Mouse (Mus musculus): Measurements from ENCODE around the gene Rab3gap2. TPM values are rescaled to one million over a fixed set of nuclear protein-coding genes. Genes with fewer than 3 reads are reported as not detected.

Rab3gap2 gene
- polyA plus RNA-seq, 1 experiment from 2014 or later, result 12.0 TPM

DNA sequence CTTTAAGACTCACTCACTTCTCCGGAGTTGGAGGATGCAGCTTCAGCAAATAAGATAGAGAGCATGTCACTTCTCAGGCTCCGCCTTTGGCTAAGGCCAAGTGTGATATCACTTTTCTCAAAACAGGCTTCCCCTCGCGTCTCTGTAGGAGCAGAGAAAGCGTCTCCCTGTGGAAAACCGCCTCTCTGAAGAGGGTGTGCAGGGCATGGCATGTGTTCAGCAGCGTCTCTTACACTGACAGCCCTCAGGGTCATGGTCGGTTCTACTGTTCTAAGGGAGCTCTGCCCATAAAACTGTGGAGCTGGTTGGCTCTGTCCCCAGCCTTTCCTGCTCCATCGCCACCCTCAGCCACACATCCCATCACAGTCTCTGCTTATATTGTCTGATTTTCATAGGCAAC, 75.4 kb downstream of the Rab3gap2 start:
- H3K9me3 ChIP-seq (ENCODE audit: control insufficient read depth, low read length), result no peaks in the 10 kb centered on the region
- no peaks in the 10 kb centered on the region for H3K27me3 ChIP-seq (ENCODE audit: control insufficient read depth, insufficient read depth, low read length)
- H3K4me2 ChIP-seq (replicated peaks; ENCODE audit: low read depth), result no peak overlapping the region
- ATAC-seq (ENCODE audit: low FRiP score, low TSS enrichment), result no peak
- no peak overlapping the region for H3K27ac ChIP-seq (replicated peaks)
- TF ChIP-seq EP300 (optimal IDR thresholded peaks at IDR 0.05) (no peak), CTCF (IDR thresholded peaks at IDR 0.05; ENCODE audit: low read depth) (no peak)
- no peaks in the 10 kb centered on the region for H3K4me1 ChIP-seq (replicated peaks; ENCODE audit: control insufficient read depth, insufficient read depth)
- no peak overlapping the region for H3K4me3 ChIP-seq (ENCODE audit: low read depth, low read length)
- H3K36me3 ChIP-seq (ENCODE audit: control insufficient read depth, insufficient read depth, low read length), result peaks cover 24% of the 10 kb centered on the region
- 73% methylated on average over 9 of the region's 9 CpGs for WGBS
- H3K9ac ChIP-seq (ENCODE audit: low read length), result no peak overlapping the region
- no peak for DNase-seq (ENCODE audit: low spot score)

DNA sequence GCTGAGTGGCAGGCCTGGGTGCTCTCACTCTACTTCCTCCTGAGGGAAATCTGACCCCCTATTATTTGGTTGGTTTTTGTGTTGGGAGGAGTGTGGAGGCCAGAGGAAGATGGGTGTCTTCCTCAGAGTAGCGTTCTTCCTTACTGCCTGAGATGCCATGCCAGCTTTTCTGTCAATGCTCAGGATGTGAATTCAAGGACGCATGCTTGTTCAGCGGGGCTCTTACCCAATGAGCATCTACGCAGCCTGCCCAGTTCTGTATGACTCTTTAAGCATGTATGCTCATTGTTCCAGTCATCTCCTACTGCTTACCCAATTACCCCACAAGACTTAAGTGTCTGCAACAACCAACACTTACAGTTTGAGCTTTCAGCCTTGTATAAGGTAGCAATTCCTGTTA, 76.7 kb downstream of the Rab3gap2 start:
- no peaks in the 10 kb centered on the region for H3K9me3 ChIP-seq (ENCODE audit: control insufficient read depth, low read length)
- 84% methylated on average over 4 of the region's 4 CpGs for WGBS
- H3K4me1 ChIP-seq (replicated peaks; ENCODE audit: control insufficient read depth, insufficient read depth), result no peaks in the 10 kb centered on the region
- no peak overlapping the region for H3K9ac ChIP-seq (ENCODE audit: low read length)
- H3K4me3 ChIP-seq (ENCODE audit: low read depth, low read length), result no peak overlapping the region
- TF ChIP-seq EP300 (optimal IDR thresholded peaks at IDR 0.05) (no peak), CTCF (IDR thresholded peaks at IDR 0.05; ENCODE audit: low read depth) (no peak)
- peaks cover 24% of the 10 kb centered on the region for H3K36me3 ChIP-seq (ENCODE audit: control insufficient read depth, insufficient read depth, low read length)
- H3K4me2 ChIP-seq (replicated peaks; ENCODE audit: low read depth), result no peak overlapping the region
- no peak overlapping the region for H3K27ac ChIP-seq (replicated peaks)
- DNase-seq (ENCODE audit: low spot score), result no peak
- no peak for ATAC-seq (ENCODE audit: low FRiP score, low TSS enrichment)
- no peaks in the 10 kb centered on the region for H3K27me3 ChIP-seq (ENCODE audit: control insufficient read depth, insufficient read depth, low read length)

DNA sequence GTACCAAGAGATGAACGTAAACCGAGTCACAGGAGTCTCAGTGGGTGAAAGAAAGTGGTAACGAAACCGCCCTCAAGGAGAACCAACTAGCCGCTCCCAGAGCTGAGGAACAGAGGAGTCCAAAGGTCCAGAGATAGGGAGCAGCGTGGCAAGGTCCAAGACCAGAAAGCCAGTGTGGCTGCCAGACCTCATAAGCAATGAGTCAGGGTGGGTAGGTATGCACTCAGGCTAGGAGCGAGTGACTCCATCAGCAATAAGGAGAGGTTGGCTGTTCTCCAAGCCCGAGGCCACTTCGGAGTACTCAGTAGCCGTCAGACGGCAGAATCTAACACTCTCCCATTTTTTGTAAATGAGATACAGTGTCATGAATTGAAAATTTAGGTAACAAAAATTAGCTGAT, 78.9 kb downstream of the Rab3gap2 start:
- peaks cover 25% of the 10 kb centered on the region for H3K36me3 ChIP-seq (ENCODE audit: control insufficient read depth, insufficient read depth, low read length)
- 78% methylated on average over 11 of the region's 11 CpGs for WGBS
- H3K9me3 ChIP-seq (ENCODE audit: control insufficient read depth, low read length), result no peaks in the 10 kb centered on the region
- no peak overlapping the region for H3K9ac ChIP-seq (ENCODE audit: low read length)
- H3K4me1 ChIP-seq (replicated peaks; ENCODE audit: control insufficient read depth, insufficient read depth), result no peaks in the 10 kb centered on the region
- no peak for TF ChIP-seq EP300 (optimal IDR thresholded peaks at IDR 0.05)
- TF ChIP-seq CTCF (IDR thresholded peaks at IDR 0.05; ENCODE audit: low read depth), result no peak
- H3K4me3 ChIP-seq (ENCODE audit: low read depth, low read length), result no peak overlapping the region
- peak; percentile 83 for DNase-seq (ENCODE audit: low spot score)
- peak overlapping the region; percentile 45; the same call in 1 of the 2 replicates for H3K27ac ChIP-seq (replicated peaks)
- H3K27me3 ChIP-seq (ENCODE audit: control insufficient read depth, insufficient read depth, low read length), result no peaks in the 10 kb centered on the region
- ATAC-seq (ENCODE audit: low FRiP score, low TSS enrichment), result peak; percentile 98
- no peak overlapping the region for H3K4me2 ChIP-seq (replicated peaks; ENCODE audit: low read depth)

DNA sequence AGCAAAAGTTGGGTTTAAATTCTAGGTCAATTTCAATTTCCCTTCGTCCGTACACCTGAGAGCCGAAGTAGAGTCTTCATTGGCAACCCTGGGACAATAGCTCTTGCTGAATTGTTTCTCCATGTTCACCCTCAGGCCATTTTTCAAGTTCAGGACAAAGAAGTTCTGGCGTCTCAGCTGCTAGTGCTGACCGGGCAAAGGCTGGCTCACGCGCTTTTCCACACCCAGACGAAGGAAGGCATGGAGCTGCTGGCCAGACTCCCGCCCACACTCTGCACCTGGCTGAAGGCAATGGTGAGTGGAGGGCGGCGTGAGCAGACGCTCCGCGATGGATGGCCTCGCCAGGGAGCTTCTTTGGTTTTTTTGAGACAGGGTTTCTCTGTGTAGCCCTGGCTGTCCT, 79.3 kb downstream of the Rab3gap2 start:
- Histone ChIP-seq H3K9ac (ENCODE audit: low read length) (no peak overlapping the region), H3K4me1 (replicated peaks; ENCODE audit: control insufficient read depth, insufficient read depth) (no peaks in the 10 kb centered on the region), H3K9me3 (ENCODE audit: control insufficient read depth, low read length) (no peaks in the 10 kb centered on the region), H3K27me3 (ENCODE audit: control insufficient read depth, insufficient read depth, low read length) (no peaks in the 10 kb centered on the region), H3K4me2 (replicated peaks; ENCODE audit: low read depth) (no peak overlapping the region), H3K27ac (replicated peaks) (no peak overlapping the region; the same call in 1 of the 2 replicates), H3K36me3 (ENCODE audit: control insufficient read depth, insufficient read depth, low read length) (peaks cover 21% of the 10 kb centered on the region; the same call in 1 of the 2 replicates), H3K4me3 (ENCODE audit: low read depth, low read length) (no peak overlapping the region)
- no peak for TF ChIP-seq CTCF (IDR thresholded peaks at IDR 0.05; ENCODE audit: low read depth)
- TF ChIP-seq EP300 (optimal IDR thresholded peaks at IDR 0.05), result no peak
- 90% methylated on average over 15 of the region's 15 CpGs for WGBS
- peak; percentile 30 for DNase-seq (ENCODE audit: low spot score)
- peak; percentile 45 for ATAC-seq (ENCODE audit: low FRiP score, low TSS enrichment)

DNA sequence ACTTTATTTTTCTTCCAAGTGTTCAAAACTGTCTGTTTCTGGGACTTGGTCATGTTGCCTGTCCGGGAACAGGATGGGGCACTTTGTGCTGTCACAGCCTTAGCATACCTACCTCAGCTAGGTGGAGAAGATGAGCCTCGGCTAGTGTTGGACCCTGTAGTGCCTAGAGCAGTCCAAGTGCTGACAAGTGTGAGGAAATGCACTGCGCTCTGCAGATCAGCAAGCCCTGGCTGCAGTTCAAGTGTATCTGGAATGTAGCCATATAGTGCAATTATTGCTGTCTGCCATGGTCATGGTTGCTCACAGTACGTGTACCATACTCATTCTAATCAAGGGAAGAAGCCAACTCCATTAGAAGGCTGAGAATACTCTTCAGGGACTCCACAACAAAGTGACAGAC, 80.8 kb downstream of the Rab3gap2 start:
- Histone ChIP-seq H3K4me3 (ENCODE audit: low read depth, low read length) (no peak overlapping the region), H3K4me1 (replicated peaks; ENCODE audit: control insufficient read depth, insufficient read depth) (no peaks in the 10 kb centered on the region), H3K27me3 (ENCODE audit: control insufficient read depth, insufficient read depth, low read length) (no peaks in the 10 kb centered on the region), H3K9ac (ENCODE audit: low read length) (no peak overlapping the region), H3K27ac (replicated peaks) (0 out of 2 replicates have a peak overlapping the region, but pooled peaks have one; percentile 8), H3K4me2 (replicated peaks; ENCODE audit: low read depth) (no peak overlapping the region), H3K9me3 (ENCODE audit: control insufficient read depth, low read length) (no peaks in the 10 kb centered on the region), H3K36me3 (ENCODE audit: control insufficient read depth, insufficient read depth, low read length) (peaks cover 14% of the 10 kb centered on the region; the same call in 1 of the 2 replicates)
- DNase-seq (ENCODE audit: low spot score) (no peak), ATAC-seq (ENCODE audit: low FRiP score, low TSS enrichment) (no peak)
- TF ChIP-seq CTCF (IDR thresholded peaks at IDR 0.05; ENCODE audit: low read depth), result no peak
- no peak for TF ChIP-seq EP300 (optimal IDR thresholded peaks at IDR 0.05)
- 40% methylated on average over 4 of the region's 4 CpGs for WGBS

DNA sequence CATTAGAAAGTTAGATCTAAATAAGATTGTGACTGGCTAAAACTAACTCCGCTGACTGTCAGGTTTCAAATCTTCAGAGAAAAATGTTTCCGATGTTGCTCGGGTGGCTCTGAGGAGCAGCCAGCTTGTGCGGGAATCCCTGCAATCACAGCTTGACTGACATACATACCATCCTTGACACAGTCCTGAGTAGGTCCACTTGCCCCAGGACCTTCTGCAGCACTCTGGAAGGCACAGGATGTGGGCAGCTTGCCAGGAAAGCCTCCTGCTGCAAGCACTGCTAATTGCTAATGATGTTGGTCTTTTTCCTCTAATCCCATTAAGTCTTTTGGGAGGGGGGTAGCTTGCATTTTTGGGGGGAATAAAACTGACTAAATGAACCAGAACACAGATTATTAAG, 81.3 kb downstream of the Rab3gap2 start:
- Histone ChIP-seq H3K4me1 (replicated peaks; ENCODE audit: control insufficient read depth, insufficient read depth) (no peaks in the 10 kb centered on the region), H3K9me3 (ENCODE audit: control insufficient read depth, low read length) (no peaks in the 10 kb centered on the region), H3K4me3 (ENCODE audit: low read depth, low read length) (no peak overlapping the region), H3K27ac (replicated peaks) (0 out of 2 replicates have a peak overlapping the region, but pooled peaks have one; percentile 8), H3K27me3 (ENCODE audit: control insufficient read depth, insufficient read depth, low read length) (no peaks in the 10 kb centered on the region), H3K4me2 (replicated peaks; ENCODE audit: low read depth) (no peak overlapping the region), H3K36me3 (ENCODE audit: control insufficient read depth, insufficient read depth, low read length) (peaks cover 15% of the 10 kb centered on the region; the same call in 1 of the 2 replicates), H3K9ac (ENCODE audit: low read length) (no peak overlapping the region)
- ATAC-seq (ENCODE audit: low FRiP score, low TSS enrichment) (no peak), DNase-seq (ENCODE audit: low spot score) (peak; percentile 41)
- WGBS, result 80% methylated on average over 4 of the region's 4 CpGs
- TF ChIP-seq CTCF (IDR thresholded peaks at IDR 0.05; ENCODE audit: low read depth), result no peak
- no peak for TF ChIP-seq EP300 (optimal IDR thresholded peaks at IDR 0.05)

Data from stomach, postnatal 0 days (tissue).